Mouse (Mus musculus) heart, embryonic 13.5 days (tissue): Measurements from ENCODE around the gene Atp13a2. TPM values are rescaled to one million over a fixed set of nuclear protein-coding genes. Genes with fewer than 3 reads are reported as not detected.

Experiments used
- ATAC-seq: fragments of 200-750 bp; cut with Nextera tagmentation; 2 replicates; pipeline ENCODE4 v1.8.0; 2017; ENCODE audit warnings: moderate TSS enrichment; ENCODE audit not compliant: insufficient number of reproducible peaks, low FRiP score, low TSS enrichment; ENCODE audit errors: extremely low read depth
- H3K27ac ChIP-seq: fragments of 300-500 bp; sonication (generic); replicated peaks from 2 replicates; pipeline ENCODE4 v1.5.1; 2015; ENCODE audit warnings: moderate library complexity, mild to moderate bottlenecking, inconsistent platforms
- H3K27me3 ChIP-seq: fragments of 300-500 bp; sonication (generic); replicated peaks from 2 replicates; pipeline ENCODE4 v1.6.1; 2015; ENCODE audit warnings: mild to moderate bottlenecking, inconsistent platforms
- H3K36me3 ChIP-seq: fragments of 300-500 bp; sonication (generic); 2 replicates; pipeline ENCODE4 v1.6.1; 2015; ENCODE audit warnings: mild to moderate bottlenecking, inconsistent platforms
- H3K4me1 ChIP-seq: fragments of 300-500 bp; sonication (generic); 2 replicates; pipeline ENCODE4 v1.6.1; 2015; ENCODE audit warnings: inconsistent platforms
- H3K4me2 ChIP-seq: fragments of 300-500 bp; sonication (generic); 2 replicates; pipeline ENCODE4 v1.6.1; 2015; ENCODE audit warnings: inconsistent platforms, mild to moderate bottlenecking, moderate library complexity
- H3K4me3 ChIP-seq: fragments of 300-500 bp; sonication (generic); 2 replicates; pipeline ENCODE4 v1.5.1; 2015; ENCODE audit warnings: moderate library complexity, mild to moderate bottlenecking, inconsistent platforms
- H3K9ac ChIP-seq: fragments of 300-500 bp; sonication (generic); 2 replicates; pipeline ENCODE4 v1.6.1; 2015; ENCODE audit warnings: inconsistent platforms, mild to moderate bottlenecking, moderate library complexity
- H3K9me3 ChIP-seq: fragments of 300-500 bp; sonication (generic); 2 replicates; pipeline ENCODE4 v1.6.1; 2016; ENCODE audit warnings: inconsistent platforms
- WGBS: fragments of 180-500 bp; shearing (Covaris S2); methylation state at CpG from one replicate; pipeline ENCODE4 v1.1.7; 2015; ENCODE audit warnings: mixed read lengths; 5-methylcytosine and 5-hydroxymethylcytosine counted together
- polyA plus RNA-seq: library from polyadenylated mRNA; unstranded; fragments of >200 nt; fragmentation: Nextera tagmentation; extraction: Ambion mirVana; gene quantifications from 2 replicates; pipeline ENCODE4 v1.2.1, GENCODE M21; 2015

Gene Atp13a2
- polyA plus RNA-seq, 1 experiment from 2014 or later = 29.4 TPM

DNA sequence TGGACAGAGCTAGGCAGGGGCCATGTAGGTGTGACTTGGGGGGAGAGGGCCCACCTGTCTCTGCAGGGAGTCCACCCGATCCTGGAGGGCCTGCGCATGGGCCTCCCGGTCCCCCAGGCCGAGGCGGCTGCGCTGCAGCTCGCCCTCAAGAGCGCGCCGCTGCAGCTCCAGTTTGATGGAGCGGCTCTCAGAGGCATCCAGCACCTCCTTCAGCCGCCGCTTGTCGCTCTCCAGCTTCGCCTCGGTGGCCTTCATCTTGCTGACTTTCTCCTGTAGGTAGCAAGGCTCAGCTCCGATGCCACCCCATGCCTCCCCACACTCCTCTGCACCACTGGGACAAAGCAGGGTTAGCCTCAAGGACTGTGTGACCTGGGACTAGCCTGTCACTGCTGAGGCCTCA lies 33.5 kb downstream of the Atp13a2 start:
- peak overlapping the region; percentile 94 for H3K27ac ChIP-seq
- no peak overlapping the region for H3K4me3 ChIP-seq
- H3K4me1 ChIP-seq = peaks cover 78% of the 10 kb centered on the region
- no peak for ATAC-seq
- WGBS = 71% methylated on average over 17 of the region's 17 CpGs
- H3K9me3 ChIP-seq = no peaks in the 10 kb centered on the region
- H3K4me2 ChIP-seq = peak overlapping the region; percentile 57
- peaks cover 35% of the 10 kb centered on the region for H3K36me3 ChIP-seq
- H3K27me3 ChIP-seq = no peaks in the 10 kb centered on the region
- peak overlapping the region; percentile 73 for H3K9ac ChIP-seq

DNA sequence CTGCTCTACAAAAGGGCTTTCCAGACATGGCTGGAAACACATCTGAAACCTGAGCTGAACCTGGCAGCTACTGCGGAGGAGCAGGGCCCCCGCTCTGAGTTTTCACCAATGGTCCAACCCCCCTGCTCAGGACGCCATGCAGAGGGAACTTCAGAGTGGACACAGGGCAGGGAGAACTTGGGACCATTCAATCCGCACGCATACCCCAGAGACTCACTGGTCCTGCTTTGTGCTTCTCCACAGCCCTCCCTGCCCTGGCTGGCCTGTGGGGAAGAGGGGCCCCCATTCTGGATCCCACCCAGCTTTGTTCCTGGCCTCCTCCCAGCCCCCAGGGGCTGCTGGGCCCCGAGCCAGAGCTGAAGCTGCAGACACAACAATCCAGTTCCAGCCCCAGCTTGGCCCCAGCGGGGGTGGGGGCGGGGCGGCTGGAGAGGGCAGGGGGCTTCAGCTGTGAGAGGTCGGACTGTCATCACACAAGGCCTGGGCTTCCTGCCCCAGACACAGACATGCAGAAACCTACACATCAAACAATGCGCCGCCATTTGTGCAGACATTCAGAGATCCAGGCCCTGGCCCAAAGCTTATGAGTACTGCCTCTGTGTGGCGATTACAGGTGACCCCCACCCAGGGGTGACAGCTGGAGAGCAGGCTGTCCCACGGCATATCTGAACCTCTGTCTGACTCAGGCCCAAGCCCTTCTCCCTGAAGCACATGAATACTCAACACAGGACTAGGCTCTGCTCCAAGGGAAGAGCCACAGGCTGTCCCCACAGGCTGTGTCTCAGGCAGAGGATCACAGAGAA lies 34.3 kb downstream of the Atp13a2 start:
- peaks cover 33% of the 10 kb centered on the region for H3K36me3 ChIP-seq
- peak overlapping the region; percentile 94 for H3K27ac ChIP-seq
- 0 out of 2 replicates have a peak overlapping the region, but pooled peaks have one; percentile 8 for H3K4me3 ChIP-seq
- peak overlapping the region; percentile 73 for H3K9ac ChIP-seq
- no peaks in the 10 kb centered on the region for H3K27me3 ChIP-seq
- peaks cover 72% of the 10 kb centered on the region for H3K4me1 ChIP-seq
- peak overlapping the region; percentile 57 for H3K4me2 ChIP-seq
- ATAC-seq = peak; percentile 55; the same call in 1 of the 2 replicates
- no peaks in the 10 kb centered on the region for H3K9me3 ChIP-seq
- WGBS = 11% methylated on average over 14 of the region's 14 CpGs

DNA sequence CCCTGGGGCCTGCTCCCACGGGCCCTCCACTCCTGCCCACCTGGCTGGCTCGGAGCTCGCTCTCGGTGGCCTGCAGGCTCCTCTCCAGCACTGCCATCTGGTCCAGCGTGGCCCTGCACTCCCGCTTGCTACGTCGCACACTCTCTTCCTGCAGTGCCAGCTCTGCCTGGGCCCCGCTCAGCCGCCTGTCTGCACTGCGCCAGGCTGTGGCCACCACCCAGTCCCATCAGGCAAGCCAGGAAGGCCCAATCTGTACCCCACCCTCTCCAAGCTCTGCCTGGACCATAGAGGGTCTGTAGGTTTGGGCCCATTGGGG lies 34.9 kb downstream of the Atp13a2 start:
- no peak overlapping the region for H3K4me3 ChIP-seq
- 55% methylated on average over 11 of the region's 11 CpGs for WGBS
- peaks cover 34% of the 10 kb centered on the region for H3K36me3 ChIP-seq
- H3K9me3 ChIP-seq = no peaks in the 10 kb centered on the region
- peak overlapping the region; percentile 94 for H3K27ac ChIP-seq
- H3K4me1 ChIP-seq = peaks cover 70% of the 10 kb centered on the region
- peak overlapping the region; percentile 73 for H3K9ac ChIP-seq
- H3K27me3 ChIP-seq = no peaks in the 10 kb centered on the region
- H3K4me2 ChIP-seq = peak overlapping the region; percentile 57
- ATAC-seq = no peak

DNA sequence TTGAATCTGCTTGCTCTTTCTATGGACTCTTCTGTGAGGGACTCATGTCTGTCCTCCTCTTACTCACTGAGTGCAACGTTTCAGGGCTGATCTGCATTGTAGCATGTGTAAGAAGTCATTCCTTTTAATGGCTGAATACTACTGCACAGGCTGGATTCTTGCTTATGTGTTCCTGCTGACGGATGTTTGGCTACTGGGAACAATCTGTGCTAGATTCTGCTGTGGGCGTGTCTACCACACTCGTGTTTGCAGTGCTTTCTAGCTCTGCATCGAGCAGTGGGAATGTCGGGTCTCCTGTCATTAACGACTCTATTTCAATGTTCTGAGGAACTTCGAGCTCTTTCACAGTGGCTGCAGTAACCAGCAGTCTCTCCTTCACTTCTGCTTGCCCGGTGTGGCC lies 37.4 kb downstream of the Atp13a2 start:
- WGBS = 59% methylated on average over 9 of the region's 9 CpGs
- H3K36me3 ChIP-seq = peaks cover 49% of the 10 kb centered on the region
- H3K27me3 ChIP-seq = no peaks in the 10 kb centered on the region
- H3K4me1 ChIP-seq = peaks cover 57% of the 10 kb centered on the region
- H3K27ac ChIP-seq = peak overlapping the region; percentile 55
- no peaks in the 10 kb centered on the region for H3K9me3 ChIP-seq
- H3K4me2 ChIP-seq = no peak overlapping the region
- no peak overlapping the region for H3K4me3 ChIP-seq
- no peak overlapping the region for H3K9ac ChIP-seq
- no peak for ATAC-seq

DNA sequence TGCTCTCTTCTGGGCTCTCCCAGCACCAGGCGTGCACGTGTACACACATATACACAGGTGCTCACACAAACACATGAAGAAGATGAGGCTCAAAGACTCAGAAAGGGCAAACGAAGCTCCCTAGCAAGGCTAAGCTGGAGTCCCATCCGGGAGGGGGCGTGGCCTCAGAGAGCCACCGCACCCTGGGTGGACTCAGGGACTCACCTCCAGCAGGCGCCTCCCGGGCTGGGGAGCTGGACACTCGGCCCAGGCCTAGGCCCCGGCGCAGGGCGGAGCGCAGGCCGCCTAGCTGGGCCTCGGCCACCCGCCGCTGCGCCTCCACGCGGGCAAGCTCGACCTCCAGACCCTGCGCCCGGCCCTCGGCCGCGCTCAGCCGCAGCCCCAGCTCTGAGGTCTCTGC lies 38.3 kb downstream of the Atp13a2 start:
- no peaks in the 10 kb centered on the region for H3K9me3 ChIP-seq
- H3K27ac ChIP-seq = no peak overlapping the region
- no peak overlapping the region for H3K9ac ChIP-seq
- H3K27me3 ChIP-seq = no peaks in the 10 kb centered on the region
- H3K4me2 ChIP-seq = no peak overlapping the region
- no peak overlapping the region for H3K4me3 ChIP-seq
- H3K4me1 ChIP-seq = peaks cover 51% of the 10 kb centered on the region
- 72% methylated on average over 27 of the region's 27 CpGs for WGBS
- no peak for ATAC-seq
- H3K36me3 ChIP-seq = peaks cover 53% of the 10 kb centered on the region

DNA sequence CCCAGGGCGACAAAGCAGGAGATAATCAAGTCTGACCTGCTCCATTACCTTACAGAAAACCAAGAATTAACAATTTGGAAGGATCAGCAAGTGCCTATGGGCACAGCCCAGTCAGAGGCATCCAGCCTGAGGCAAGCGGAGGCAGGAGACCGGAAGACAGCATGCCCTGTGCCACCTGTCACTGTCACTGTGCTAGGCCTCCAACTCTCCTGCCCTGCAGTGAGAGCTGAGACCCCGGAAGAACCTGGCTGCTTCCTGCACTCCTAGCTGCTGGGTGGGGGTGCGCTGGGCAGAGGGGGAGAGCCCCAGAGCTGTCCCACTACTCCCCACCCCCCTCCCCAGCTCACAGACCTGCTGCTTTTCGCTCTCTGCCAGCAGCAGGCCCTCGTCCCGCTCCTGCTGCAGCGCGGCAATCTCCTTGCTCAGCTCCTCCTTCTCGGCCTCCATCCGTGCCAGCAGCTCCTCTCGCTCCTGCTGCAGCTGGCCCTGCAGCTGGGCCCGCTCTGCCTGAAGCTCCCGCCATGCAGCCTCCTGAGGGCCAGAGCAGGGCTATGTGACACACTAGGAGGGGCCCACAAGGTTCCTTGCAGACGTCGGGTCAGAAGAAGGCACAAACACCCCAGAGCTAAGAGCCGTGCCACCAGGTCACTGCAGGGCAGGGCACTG lies 44.0 kb downstream of the Atp13a2 start:
- no peak overlapping the region for H3K4me3 ChIP-seq
- peaks cover 19% of the 10 kb centered on the region for H3K4me1 ChIP-seq
- H3K27ac ChIP-seq = no peak overlapping the region
- H3K27me3 ChIP-seq = no peaks in the 10 kb centered on the region
- 0 out of 2 replicates have a peak overlapping the region, but pooled peaks have one; percentile 20 for H3K9ac ChIP-seq
- peaks cover 69% of the 10 kb centered on the region for H3K36me3 ChIP-seq
- no peaks in the 10 kb centered on the region for H3K9me3 ChIP-seq
- ATAC-seq = no peak
- 86% methylated on average over 17 of the region's 18 CpGs for WGBS
- no peak overlapping the region for H3K4me2 ChIP-seq

DNA sequence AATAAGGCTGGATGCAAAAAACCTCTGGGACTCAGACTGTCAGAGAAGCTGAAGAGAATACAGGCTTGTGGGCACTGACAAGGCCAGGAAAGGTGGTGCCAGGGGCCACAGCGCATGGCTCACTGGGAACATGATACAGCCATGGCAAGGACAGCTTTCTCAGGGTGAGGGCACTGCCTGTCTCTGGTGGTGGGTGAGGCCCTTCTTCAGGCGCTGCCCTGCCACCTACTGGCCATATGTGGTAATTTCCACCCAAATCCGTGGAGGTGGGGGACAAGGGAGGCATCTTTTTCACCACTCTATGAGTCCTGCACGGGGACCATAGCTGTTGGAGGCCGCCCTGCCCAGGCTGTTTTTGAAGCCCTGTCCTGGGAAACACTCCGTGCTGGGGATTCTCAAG lies 45.1 kb downstream of the Atp13a2 start:
- no peak overlapping the region for H3K9ac ChIP-seq
- no peak for ATAC-seq
- peaks cover 68% of the 10 kb centered on the region for H3K36me3 ChIP-seq
- H3K4me1 ChIP-seq = peaks cover 12% of the 10 kb centered on the region
- H3K9me3 ChIP-seq = no peaks in the 10 kb centered on the region
- no peaks in the 10 kb centered on the region for H3K27me3 ChIP-seq
- H3K27ac ChIP-seq = no peak overlapping the region
- WGBS = 13% methylated on average over 6 of the region's 6 CpGs
- H3K4me3 ChIP-seq = no peak overlapping the region
- no peak overlapping the region for H3K4me2 ChIP-seq

DNA sequence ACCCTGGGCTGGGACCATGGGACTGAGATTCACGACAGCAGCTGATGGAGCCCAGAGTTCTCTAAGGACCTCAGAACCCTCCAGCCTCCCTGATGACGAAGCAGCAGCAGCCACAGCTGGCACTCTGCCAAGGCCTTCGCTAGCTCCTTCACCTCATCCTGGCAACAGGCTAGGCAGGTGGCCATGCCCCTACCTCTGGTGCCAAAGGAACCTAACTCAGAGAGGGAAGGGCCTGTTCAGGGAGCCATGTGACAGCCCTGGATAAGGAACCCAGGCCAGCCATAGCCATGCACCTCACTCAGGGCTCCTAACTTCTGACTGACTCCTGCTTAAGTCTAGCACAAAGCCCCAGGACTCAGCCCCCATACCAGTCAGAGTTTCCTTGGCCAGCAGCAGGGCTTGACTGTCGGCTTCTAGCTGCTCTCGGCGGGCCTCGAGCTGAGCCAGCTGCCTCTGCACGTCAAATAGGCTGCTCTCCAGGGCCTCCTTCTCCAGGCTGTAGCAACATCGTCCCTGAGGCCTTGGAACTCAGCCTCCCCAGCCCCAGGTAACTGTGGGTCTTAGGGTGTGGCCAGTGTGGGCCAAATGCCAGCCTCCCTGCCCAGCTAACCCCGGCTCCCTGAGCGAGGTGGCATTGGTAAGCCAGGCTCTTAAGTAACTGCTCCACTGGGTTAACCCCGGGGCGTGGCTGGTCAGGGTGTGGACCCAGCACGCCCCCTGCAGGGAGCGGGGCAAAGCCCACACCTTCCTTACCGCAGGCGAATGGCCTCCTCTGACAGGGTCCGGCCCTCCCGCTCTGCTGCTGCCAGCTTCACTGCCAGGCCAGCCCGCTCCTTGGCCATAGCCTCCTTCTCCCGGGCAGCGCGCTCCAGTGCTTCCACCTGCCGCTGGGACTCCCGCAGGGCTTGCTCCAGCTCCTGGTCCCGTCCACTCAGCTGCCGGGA lies 47.2 kb downstream of the Atp13a2 start:
- no peaks in the 10 kb centered on the region for H3K27me3 ChIP-seq
- H3K4me3 ChIP-seq = no peak overlapping the region
- peaks cover 68% of the 10 kb centered on the region for H3K36me3 ChIP-seq
- peaks cover 11% of the 10 kb centered on the region for H3K4me1 ChIP-seq
- no peak overlapping the region for H3K4me2 ChIP-seq
- H3K9ac ChIP-seq = peak overlapping the region; percentile 47; the same call in 1 of the 2 replicates
- WGBS = 72% methylated on average over 27 of the region's 27 CpGs
- no peak for ATAC-seq
- no peak overlapping the region for H3K27ac ChIP-seq
- no peaks in the 10 kb centered on the region for H3K9me3 ChIP-seq

DNA sequence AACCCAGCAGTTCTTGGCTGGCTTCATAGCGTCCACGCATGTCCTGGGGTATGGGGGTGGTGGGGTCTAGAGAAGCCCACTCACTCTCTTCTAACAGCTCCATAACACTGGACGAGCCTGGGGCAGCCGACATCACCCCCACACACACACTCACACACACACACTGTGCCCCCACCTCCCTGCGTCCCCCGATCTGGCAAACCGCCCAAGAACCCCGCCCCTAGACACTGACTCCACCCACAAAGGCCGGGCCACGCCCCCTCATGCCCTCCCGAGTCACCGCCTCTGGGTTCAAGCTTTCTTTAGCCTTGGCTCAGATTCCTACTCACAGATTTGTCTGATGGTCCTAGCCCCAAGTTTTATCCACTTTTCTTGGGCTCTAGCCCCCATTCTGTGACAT lies 54.4 kb downstream of the Atp13a2 start:
- peaks cover 69% of the 10 kb centered on the region for H3K36me3 ChIP-seq
- peaks cover 4% of the 10 kb centered on the region; the same call in 1 of the 2 replicates for H3K4me1 ChIP-seq
- no peaks in the 10 kb centered on the region for H3K27me3 ChIP-seq
- WGBS = 41% methylated on average over 12 of the region's 12 CpGs
- no peak for ATAC-seq
- H3K9ac ChIP-seq = 0 out of 2 replicates have a peak overlapping the region, but pooled peaks have one; percentile 47
- H3K27ac ChIP-seq = no peak overlapping the region
- H3K9me3 ChIP-seq = no peaks in the 10 kb centered on the region
- peak overlapping the region; percentile 30 for H3K4me2 ChIP-seq
- no peak overlapping the region; the same call in 1 of the 2 replicates for H3K4me3 ChIP-seq

DNA sequence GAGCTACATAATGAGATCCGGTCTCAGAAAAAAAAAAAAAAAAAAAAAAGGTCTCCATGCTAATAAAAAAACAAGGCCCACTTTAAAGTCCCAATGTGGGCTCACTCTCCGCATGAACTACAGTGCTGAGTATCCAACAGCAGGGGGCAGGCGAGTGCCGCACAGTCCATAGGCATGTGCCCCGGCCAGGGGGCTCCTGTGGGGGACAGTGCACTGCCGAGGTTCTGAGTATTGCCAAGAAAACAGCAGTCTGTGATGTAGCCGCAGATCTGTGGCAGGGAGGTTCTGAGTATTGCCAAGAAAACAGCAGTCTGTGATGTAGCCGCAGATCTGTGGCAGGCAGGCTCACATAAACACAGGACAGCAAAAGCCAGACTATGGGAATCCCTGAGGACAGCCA lies 58.1 kb downstream of the Atp13a2 start:
- H3K27ac ChIP-seq = 0 out of 2 replicates have a peak overlapping the region, but pooled peaks have one; percentile 32
- peaks cover 49% of the 10 kb centered on the region for H3K36me3 ChIP-seq
- no peaks in the 10 kb centered on the region for H3K9me3 ChIP-seq
- H3K9ac ChIP-seq = no peak overlapping the region; the same call in 1 of the 2 replicates
- H3K4me3 ChIP-seq = no peak overlapping the region
- no peak; the same call in 1 of the 2 replicates for ATAC-seq
- WGBS = 17% methylated on average over 8 of the region's 8 CpGs
- H3K4me1 ChIP-seq = peaks cover 4% of the 10 kb centered on the region; the same call in 1 of the 2 replicates
- H3K4me2 ChIP-seq = no peak overlapping the region
- H3K27me3 ChIP-seq = no peaks in the 10 kb centered on the region
